Mouse (Mus musculus) erythroblast, embryonic 14.5 days (primary cell): ENCODE measurements at regions not wholly inside any gene's neighbourhood (a gene's known extent, or its start where the extent isn't known, plus 50 kb on each side); places are given as distances from the start of the nearest gene placed in this dataset.

Experiments
- GATA1 ChIP-seq: IDR thresholded peaks from 2 replicates; pipeline ENCODE4 v1.6.1; 2012; ENCODE audit warnings: low read length, inconsistent platforms, mixed read lengths
- TAL1 ChIP-seq: IDR thresholded peaks from 3 replicates; pipeline ENCODE4 v1.6.1; 2012; ENCODE audit warnings: low read length, inconsistent platforms, mixed read lengths

GRCm38 (mm10) chr6:140239356-140239755, 184.5 kb upstream of the Plekha5 start:
- no peak for TF ChIP-seq GATA1
- TF ChIP-seq TAL1, result no peak
